Mouse (Mus musculus) liver (tissue): ENCODE results near the gene Zfand6.
A peak's percentile ranks its signal among the peaks of the same experiment; 100 is the strongest.

ENCODE experiments used
- DNase-seq: peaks from one replicate; pipeline ENCODE4 v3.0.0-alpha.2; 2020; ENCODE audit warnings: mixed read lengths

The Zfand6 gene

DNA sequence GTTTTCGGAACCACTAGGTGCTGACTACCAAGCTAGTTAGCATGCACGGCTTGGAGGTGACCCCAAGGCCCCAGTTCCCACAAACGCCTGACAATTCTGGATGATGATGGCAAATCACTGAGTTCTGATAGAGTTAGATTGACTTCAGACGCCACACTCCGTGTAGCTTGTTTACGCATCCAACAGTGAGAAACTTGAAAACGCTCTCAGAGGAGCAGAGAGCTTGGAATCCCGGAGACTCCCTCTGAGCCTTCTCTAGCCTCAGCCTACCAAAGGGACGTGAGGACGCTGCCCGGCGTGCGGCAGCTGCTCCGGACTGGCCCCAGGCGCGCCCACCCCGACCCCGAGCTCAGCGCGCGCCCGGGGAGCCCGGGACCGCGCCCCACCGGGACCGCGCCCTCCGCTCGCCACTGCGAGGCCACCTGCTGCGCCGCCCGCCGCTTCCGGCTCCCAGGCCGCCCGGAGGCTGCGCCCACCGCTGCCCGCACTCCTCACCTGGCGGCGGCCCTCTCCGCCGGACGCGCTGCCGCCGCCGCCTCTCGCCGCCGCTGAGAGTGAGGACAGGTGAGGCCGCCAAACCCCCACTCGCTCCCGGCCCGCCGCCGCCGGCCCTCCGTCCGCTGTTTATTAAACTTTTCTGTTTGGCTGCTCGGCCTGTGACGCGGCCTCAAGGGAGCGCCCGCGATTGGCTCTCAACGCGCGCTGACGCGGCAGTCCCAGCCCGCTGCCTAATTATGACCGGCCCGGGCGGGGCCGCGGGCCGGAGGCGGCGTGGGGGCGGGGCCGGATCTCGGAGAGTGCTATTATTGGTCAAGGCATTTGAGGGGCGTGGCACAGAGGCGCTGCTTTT is at the start of gene Zfand6:
Zfand6 (minus strand) TSS at position 709 of the 850 bp plus-strand sequence.
- peak; percentile 100 for DNase-seq

DNA sequence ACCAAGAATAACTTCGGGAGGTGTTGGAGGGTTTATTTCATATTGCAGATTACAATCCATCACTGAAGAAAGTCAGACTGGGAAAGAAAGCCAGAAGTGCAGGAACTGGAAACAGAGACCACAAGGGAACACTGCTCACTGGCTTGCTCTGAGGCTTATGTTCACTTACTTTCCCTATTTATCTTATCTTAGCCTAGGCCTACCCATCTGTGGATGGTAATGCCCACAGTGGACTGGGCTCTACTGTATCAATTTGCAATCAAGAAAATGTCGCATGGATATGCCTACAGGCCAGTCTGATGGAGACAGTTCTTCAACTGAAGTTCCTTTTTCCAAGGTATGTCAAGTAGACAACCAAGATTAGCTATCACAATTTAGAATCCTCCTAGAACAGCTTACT is 47.0 kb upstream of the Zfand6 start:
- no peak for DNase-seq

DNA sequence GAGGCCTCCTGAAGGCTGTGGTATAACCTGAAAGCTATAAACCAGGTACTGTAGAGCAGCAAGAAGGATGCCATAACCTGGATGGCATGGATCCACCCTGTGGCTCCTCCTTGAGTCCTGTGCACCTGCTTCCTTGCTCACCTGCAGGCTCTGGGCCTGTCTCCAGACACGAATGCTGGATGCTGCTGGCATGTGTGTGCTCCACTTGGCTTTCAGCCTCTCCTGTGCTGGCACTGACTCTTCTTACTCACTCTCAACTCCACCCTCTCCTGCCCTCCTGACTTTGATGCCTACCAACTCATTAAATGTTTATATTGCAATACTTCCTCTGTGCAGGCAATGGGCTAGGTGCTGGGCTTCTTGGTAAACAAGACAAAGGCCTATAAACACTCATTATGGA is 43.3 kb upstream of the Zfand6 start:
- DNase-seq, result no peak

DNA sequence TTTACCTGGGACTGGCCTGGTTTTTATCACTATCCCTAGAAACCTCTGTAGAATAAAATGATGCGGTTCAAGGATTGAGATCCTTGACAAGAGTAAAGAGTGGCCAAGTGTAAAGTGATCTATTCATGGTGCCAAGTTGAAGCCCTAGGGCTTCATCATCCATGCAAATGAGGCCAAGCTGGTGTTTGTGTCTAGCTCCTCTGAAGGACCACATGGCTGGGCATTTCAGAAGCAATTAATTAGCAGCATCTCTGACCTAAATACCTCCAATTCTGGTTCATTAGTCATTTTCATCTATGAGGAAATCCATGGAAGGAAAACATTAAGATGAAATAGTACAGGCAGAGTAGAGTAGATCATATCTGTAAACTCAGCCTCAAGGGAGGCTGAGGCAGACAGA is 42.3 kb upstream of the Zfand6 start:
- DNase-seq, result no peak

DNA sequence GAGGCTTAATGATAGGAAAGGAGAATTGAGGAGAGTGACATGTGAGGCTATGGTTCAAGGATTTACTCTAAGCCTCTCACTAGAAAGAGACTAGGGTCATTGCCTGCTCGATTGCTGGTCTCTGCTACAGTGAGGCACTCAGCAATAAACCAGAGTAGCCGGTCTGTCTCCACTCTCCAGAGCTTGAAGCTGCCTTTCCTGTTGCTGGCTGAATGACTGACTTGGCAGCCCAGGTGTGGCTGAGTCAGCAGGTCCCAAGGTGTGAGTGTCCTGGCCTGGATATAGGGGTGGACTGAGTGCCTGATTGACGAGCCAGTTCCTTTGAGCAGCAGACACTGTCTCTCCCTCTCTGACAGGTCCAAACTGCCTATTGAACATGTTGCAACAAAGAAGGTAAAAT is 41.3 kb upstream of the Zfand6 start:
- no peak for DNase-seq

DNA sequence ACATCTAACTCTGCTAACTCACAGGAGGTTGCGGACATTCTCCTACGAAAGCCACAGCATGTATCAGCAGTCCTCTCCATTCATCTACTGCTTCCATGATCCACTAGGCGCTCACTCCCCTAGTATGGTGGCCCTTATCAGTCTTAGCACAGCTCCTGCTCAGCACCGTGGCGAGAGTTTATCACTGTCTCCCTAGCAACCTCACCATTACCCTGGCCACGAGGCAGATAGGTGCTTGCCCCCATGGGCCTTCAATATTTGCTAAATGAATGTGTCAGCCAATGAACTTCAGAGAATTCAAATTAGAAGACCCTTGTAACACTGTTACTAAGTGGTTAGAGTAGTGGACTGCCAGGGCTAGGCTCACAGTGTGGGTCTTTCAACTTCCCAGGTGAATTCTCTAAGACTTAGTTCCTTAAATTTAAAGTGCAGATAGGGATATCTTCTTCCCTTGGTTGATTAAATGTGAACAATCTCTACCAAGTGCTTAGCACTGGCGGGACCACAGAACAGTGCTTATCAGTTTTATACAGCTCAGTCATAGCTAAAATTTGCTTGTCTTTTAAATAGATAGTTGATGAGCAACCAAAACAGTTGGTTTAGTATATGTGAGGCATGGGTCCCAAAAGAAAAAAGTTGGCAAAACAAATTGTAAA is 33.2 kb upstream of the Zfand6 start:
- peak; percentile 90 for DNase-seq

DNA sequence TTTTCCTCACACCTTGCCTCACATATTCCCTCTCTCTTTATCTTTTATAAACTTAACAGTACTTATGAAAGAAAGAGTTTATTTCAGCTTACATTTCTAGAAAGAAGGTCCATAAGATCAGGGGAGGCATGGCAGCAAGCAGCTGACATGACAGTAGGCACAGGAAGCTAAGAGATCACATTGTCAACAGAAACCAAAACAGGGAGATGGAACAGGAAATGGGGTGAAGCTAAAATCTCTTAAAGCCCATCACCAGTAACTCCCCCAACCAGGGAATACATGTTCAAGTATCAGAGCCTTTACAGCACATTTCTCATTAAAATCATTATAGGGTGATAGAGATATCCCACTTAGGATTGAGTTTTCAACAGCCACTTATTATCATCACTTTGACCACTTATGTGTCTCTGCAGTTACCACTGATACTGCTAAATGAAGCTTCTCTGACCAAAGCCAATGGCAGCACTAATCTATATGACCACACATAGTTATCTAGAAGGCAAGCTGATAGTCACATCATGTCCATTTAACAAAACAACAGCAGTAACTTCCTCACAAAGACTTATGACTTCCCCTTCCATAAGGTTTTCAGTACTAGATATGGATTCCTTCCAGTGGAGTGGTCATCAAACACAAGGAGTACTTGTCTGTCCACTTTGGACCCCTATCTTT is 20.7 kb upstream of the Zfand6 start:
- DNase-seq, result no peak

DNA sequence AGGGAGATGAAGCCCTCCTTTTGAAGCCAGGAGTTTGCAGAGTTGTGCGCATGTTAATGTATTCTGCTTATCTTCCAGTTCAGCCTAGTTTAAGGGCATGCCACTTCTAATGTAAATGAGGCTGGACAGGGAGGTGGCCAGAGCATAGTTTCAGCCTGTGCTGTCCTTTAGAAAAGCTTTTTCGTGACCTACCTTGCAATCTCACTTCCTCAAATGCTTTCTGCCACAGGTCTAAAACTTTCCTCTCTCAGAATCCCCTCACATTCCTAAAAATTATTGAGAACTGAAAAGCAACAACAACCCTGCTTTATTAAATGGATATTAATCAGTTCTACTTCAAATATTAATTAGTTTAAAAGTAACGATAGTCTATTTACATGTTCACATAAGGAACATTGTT is 17.1 kb upstream of the Zfand6 start:
- DNase-seq, result no peak

DNA sequence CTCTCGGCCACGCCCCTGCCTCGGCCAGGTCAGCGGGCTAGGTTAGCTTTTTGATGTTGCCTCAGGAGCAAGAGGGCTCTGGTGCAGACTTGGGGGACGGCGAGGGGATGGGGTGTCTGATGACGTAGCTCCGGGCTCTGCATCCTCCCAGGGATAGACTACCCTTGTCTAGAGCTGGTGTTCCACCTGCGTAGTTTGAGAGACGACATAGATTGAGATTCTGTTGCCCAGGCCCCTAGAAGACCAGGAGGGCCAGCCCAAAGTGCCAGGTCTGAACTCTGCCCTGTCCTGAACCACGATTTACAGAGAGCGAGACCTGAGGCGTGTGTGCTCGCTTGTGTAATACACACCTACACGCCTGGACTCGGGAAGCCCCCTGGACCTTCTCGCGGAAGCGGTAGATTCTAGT is 346 bp upstream of the Zfand6 start:
- no peak for DNase-seq

DNA sequence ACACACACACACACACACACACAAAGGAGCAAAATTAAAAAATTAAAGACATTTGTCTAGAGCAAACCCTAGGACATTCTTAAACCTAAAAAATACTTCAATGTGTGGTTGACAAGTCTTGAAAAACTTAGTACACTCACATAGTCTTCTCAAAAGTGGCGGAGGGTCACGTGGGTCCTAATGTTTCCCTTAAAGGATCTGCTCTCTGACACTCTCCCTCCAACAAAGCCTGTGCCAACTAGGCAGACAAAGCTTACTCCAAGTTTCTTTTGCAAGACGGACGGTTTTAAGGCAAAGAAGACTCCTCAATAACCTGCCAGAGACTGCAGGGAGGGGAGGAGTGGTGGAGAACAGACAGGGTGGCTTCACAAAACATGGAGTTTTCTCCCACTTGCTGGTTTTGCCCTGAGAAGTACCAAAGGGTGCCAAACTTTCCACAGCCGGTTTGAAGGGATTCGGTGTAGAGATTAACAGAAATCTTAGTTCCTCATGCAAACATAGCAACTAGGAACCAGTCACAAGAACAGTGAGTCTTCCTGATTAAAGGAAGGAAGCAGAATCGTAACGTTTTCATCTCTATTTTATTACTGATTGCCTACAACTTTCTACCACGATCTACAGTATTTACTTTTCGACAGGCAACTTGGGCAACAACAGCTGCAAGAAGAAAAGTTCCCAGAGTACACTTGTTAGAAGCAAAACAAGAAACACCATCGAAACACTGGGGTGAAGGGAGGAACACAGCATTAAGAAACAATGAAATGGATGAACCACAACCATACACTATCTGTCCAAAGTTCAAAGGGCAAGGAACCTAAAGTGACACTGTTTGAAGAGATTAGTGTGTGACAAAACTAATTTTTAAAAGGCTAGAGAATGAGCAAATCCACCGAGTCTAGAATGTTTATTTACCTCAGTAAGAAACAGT is 1.8 kb downstream of the Zfand6 start:
- no peak for DNase-seq

DNA sequence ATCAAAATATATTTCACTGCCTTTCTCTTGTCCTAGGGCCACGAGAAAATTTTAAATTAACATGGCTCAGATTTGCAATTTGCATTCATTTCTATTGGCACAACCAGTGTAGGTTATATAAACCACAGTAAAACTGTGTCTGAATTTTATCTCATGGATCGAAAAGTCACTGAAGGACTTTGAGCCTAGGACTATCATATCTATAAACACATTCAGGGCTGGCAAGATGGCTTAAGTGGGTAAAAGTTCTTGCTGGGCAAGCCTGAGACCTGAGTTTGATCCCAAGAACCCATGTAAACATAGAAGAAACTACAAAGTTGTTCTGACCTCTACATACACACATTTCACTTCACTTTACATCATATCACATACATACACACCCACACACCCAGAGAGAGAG is 3.4 kb downstream of the Zfand6 start:
- DNase-seq, result no peak

DNA sequence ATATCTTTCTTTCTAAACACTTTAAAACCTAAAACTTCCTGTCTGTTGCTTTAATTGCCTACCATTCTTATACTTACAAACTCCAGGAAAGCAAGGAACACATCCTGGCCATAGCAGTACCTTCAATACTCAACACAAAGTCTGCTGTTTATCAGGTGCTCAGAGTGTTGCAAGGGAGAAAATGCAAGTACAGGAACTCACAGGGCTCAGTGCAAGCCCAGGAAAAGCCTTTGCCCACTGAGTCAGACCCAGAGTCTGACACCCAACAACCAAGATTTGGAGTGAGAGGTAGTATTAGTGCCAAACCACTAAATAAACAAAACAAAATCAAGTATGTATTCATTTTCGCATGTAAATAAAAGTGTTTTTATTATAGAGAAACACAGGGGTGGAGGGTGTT is 5.1 kb downstream of the Zfand6 start:
- DNase-seq, result no peak

DNA sequence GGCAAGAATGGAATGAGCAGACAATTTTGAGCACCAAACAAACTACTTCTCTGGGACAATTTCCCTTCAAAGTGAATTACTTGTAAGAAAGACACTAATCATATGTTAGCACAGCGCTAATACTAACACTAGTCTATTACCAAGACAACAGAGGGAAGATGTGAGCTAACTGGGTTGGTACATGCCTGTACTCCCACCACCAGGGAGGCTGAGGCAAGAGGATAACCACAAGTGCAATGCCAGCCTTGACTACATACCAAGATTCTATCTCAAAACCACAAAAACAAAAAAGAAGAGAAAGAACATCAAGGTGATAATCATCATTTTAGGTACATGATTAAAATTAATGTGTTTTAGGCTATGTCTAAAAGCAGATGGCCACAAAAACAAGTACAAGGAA is 8.2 kb downstream of the Zfand6 start:
- DNase-seq, result no peak

DNA sequence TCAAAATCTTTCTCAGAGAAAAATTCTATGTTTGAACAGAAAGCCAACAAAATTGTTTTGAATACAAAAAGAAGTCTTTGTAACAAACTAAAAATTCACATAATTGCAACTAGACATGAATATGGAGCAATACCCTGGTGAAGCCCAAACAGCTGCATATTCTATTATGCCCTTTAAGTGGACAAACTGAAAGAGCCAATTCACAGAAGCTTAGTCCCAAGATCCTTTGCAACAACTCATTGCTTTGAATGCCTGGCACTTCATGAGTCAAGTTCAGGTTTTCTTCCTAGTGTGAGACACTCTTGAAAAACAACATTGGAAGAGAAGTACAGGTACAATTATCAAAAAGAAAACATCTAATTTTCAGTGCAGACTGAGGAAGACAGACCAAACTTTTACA is 8.8 kb downstream of the Zfand6 start:
- no peak for DNase-seq

DNA sequence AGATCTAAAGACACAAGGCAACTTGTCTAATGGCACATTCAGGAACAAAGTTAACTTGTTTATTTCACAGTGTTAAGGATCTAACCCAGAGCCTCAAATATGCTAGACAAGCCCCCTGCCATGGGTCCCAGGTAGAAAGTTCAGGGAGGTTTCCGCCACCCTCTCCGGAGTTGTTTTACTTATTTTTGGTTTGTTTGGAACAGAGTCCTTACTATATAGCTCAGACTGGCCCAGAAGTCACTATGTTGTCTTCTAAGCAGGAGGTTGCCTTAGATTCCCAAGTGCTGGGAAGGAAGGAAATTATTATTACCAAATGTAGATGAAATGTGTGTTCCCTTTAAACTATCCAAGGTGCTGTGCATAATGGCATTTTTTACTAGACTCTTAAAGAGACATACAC is 9.7 kb downstream of the Zfand6 start:
- DNase-seq, result no peak

DNA sequence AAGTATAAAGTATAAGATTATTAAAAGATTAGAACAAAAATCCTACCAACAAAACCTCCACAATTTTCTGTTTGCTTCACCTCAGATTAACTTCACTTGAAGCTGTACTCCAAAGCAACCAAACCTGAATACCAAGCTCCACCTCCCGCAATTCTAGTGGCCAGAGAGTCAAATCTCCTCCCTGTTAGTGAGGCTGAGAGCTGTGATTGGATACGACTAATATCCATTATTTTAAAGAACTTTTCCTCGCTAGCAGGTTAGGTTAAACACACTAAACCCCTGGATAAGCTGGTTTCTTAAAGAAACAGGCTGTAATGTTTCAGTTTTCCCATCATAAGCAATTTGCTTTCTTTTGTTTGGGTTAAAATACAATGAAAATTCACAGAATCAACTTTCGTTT is 10.5 kb downstream of the Zfand6 start:
- peak; percentile 82 for DNase-seq

DNA sequence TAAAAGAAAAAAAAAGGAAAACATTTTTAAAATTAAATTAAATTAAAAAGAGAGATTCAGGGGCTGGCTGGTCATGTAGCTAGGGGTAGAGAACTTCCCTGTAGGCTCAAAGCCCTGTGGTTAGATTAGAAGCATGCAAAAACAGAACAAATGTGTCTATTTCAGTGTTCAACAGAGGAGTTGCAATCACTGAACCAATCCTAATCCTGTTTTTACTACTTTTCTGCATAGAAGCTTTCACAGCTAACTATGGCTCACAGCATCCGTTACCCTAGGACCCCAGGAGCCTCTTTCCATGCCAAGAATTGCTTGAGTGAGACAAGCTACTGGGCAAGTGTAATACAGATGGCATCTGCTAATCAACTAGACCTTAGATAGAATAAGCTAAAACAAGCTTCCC is 16.7 kb downstream of the Zfand6 start:
- DNase-seq, result no peak

DNA sequence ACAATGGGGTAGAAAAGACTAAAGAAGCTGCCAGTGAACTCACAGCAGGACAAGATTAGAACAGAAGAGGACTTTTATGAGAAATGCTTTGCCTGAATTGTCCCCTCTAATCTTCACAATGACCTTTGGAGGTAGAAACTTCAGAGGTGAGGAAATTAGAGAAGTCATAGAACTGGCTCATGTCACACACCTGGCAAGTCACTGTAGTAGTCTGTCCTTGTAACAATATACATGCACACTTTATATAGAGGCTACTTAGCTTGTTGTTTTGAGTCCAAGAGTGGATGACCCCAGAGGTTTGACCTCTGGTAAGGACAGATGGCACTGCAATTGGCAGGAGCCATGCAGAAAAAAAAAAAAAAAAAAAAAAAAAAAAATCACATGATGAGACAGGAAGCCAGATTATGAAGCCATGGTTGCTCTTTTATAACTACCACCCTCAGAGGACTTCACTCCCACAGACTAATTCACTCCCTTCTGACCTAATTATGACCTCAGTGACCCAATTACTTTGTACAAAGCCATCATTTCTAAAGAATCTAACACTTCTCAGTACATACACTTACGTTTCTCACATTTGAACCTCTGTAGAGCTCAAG is 20.1 kb downstream of the Zfand6 start:
- no peak for DNase-seq

DNA sequence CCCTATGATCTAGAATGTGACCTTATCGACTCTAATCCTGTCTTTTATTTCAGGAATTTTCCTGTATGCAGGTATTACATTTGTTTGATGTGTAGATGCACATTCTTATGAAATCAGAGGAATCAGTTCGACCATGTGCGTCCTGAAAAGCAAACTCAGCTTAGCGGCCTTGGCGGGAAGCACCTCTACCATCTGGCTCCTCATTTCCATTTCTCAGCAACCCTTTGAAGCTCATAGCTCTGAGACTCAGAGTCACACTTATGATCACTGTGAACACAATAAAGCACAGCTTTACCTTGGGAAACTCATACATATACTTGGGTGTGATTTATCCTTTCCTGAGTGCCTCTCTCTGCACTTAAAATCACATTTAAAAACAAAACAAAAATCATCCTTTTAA is 21.8 kb downstream of the Zfand6 start:
- DNase-seq, result no peak

DNA sequence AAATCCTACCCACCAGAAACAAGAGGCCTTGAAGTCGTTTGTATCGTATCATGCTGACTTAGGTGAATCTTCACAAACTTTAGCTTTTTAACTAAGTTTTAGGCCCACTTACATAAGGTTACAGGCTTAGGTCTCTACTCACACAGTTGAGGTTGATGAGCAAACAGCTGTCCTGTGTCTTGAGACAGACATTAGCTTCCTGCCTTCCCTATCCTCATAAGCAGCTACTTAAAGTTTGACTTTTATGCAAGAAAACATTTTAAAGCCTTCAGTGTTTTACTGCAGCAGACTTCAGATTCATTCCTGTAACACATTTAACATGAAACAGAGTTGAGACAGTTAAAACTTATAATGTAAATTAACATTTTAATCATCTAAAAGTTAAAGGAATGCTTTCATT is 37.0 kb downstream of the Zfand6 start:
- DNase-seq, result no peak

DNA sequence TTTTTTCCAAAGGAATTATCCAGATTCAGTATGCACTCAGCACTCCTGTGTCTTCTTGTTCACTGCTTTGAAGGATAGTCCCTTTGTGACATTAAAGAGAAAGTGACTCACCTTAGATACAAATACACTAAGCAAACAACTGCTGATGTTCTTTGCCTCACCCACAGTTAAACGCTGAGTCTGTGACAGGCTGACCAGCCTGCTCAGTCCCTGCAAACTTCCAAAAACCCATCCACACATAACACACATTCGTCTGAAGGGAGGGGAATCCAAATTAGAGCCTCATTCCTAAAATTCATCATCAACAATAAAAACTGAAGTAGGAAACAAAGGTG is 37.8 kb downstream of the Zfand6 start:
- no peak for DNase-seq

DNA sequence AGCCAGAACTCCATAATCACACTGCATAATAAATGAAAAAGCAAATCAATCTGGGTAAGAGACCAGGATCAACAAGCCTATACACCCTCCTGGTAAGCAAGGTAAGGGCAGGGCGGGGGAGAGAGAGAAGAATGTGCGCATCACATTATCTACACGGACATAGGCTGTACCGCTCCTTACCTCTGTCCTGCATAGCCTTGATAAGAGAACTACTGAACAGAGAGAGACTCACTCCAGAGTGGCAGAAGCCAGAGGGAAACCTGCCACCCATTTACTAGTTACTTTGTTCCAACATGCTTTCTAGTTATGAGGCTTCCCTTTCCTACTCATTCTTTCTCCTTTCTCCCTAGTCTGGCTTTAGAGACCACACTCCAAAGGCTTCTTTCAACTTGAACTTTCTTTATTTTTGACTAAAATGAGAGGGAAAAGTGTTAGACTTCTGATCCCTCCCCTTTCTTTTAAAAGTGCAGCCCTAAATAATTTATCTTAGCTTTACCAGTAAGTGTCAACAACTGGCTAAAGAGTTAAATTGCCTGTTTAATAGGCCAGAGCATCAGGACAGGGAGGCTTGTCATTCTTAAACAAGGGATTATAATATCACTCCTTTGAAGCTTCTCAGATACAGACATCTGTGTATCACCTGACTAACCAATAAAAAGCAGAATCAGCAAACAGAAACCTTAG is 38.3 kb downstream of the Zfand6 start:
- DNase-seq, result peak; percentile 86
